Mouse (Mus musculus): ENCODE data around the gene Adra1d.

- no peak for TF ChIP-seq EP300 (IDR thresholded peaks at IDR 0.05; ENCODE audit: low read depth)
- no peak for TF ChIP-seq CTCF (IDR thresholded peaks at IDR 0.05; ENCODE audit: low read depth)
These were observed 11.6 kb downstream of the Adra1d start for GRCm38 (mm10) chr2:131550474-131550873.

Measured in heart, postnatal 0 days (tissue).